Comparison of ENCODE assay signal across 8 mouse cellular contexts in genomic region chr6:119330506-119330905, GRCm38 (mm10). TPM values are rescaled to one million over a fixed set of nuclear protein-coding genes. Genes with fewer than 3 reads are reported as not detected.
DNase-seq lines count a peak whose midpoint lies in the region; ATAC-seq and TF ChIP-seq lines count a peak whose summit lies in the region.

Gene Lrtm2 (minus strand): TSS chr6:119330766.

- H3K9me3 ChIP-seq in lung, postnatal 0 days (ENCODE audit: low read length): no peaks in the 10 kb centered on the region
- H3K9me3 ChIP-seq in embryonic facial prominence, embryonic 11.5 days (replicated peaks; ENCODE audit: control insufficient read depth, low read length): no peaks in the 10 kb centered on the region
- H3K9me3 ChIP-seq in intestine, postnatal 0 days (ENCODE audit: control insufficient read depth): no peaks in the 10 kb centered on the region
- no peaks in the 10 kb centered on the region for H3K9me3 ChIP-seq in liver, embryonic 13.5 days (replicated peaks)

- no peaks in the 10 kb centered on the region for H3K36me3 ChIP-seq in lung, postnatal 0 days (ENCODE audit: insufficient read depth, low read length)
- no peaks in the 10 kb centered on the region for H3K36me3 ChIP-seq in embryonic facial prominence, embryonic 11.5 days (replicated peaks; ENCODE audit: control insufficient read depth, insufficient read depth, low read depth, low read length)
- no peaks in the 10 kb centered on the region for H3K36me3 ChIP-seq in intestine, postnatal 0 days (ENCODE audit: control insufficient read depth, insufficient read depth)
- H3K36me3 ChIP-seq in liver, embryonic 13.5 days: no peaks in the 10 kb centered on the region

- no peak within 1 kb of the TSS for H3K27ac ChIP-seq in lung, postnatal 0 days (ENCODE audit: low read length)
- no peak within 1 kb of the TSS for H3K27ac ChIP-seq in embryonic facial prominence, embryonic 11.5 days (replicated peaks; ENCODE audit: low read depth, low read length)
- no peak within 1 kb of the TSS for H3K27ac ChIP-seq in intestine, postnatal 0 days (ENCODE audit: low read depth, low read length)
- H3K27ac ChIP-seq in liver, embryonic 13.5 days: no peak within 1 kb of the TSS

- peak within 1 kb of the TSS; percentile 16; the same call in 1 of the 2 replicates for H3K4me3 ChIP-seq in lung, postnatal 0 days (ENCODE audit: low read depth, low read length)
- H3K4me3 ChIP-seq in embryonic facial prominence, embryonic 11.5 days (ENCODE audit: low read depth, low read length): peak within 1 kb of the TSS; percentile 29
- peak within 1 kb of the TSS; percentile 9; the same call in 1 of the 2 replicates for H3K4me3 ChIP-seq in intestine, postnatal 0 days (ENCODE audit: low read depth, low read length)
- H3K4me3 ChIP-seq in liver, embryonic 13.5 days (replicated peaks): no peak within 1 kb of the TSS; the same call in 1 of the 2 replicates

- TF ChIP-seq EP300 in lung, postnatal 0 days (IDR thresholded peaks at IDR 0.05): no peak

- peaks cover 26% of the 10 kb centered on the region for H3K27me3 ChIP-seq in lung, postnatal 0 days (replicated peaks; ENCODE audit: insufficient read depth, low read length)
- peaks cover 32% of the 10 kb centered on the region for H3K27me3 ChIP-seq in embryonic facial prominence, embryonic 11.5 days (ENCODE audit: control insufficient read depth, insufficient read depth, low read length)
- peaks cover 41% of the 10 kb centered on the region for H3K27me3 ChIP-seq in intestine, postnatal 0 days (replicated peaks; ENCODE audit: control insufficient read depth, insufficient read depth, low read length)
- H3K27me3 ChIP-seq in liver, embryonic 13.5 days: peaks cover 60% of the 10 kb centered on the region

- peak; percentile 29 for DNase-seq in lung, postnatal 0 days (ENCODE audit: low spot score)
- DNase-seq in lung, postnatal 4 days: no peak
- DNase-seq in embryonic facial prominence, embryonic 11.5 days (ENCODE audit: low spot score): peak; percentile 24
- no peak for DNase-seq in liver, embryonic 13.5 days
- peak; percentile 67 to 76 for DNase-seq in right cerebral cortex, postnatal 36 days (ENCODE audit: low spot score in 2 of 2)
- no peak for DNase-seq in urinary bladder, postnatal 36 days (ENCODE audit: low spot score in 2 of 2)
- DNase-seq in heart, postnatal 10 days: no peak

- intact Hi-C loops in heart, postnatal 10 days (cut with DNase I): no loop called here

- H3K4me2 ChIP-seq in lung, postnatal 0 days (replicated peaks; ENCODE audit: low read depth, low read length): peak within 1 kb of the TSS; percentile 38
- H3K4me2 ChIP-seq in embryonic facial prominence, embryonic 11.5 days (ENCODE audit: low read depth, low read length): peak within 1 kb of the TSS; percentile 53
- H3K4me2 ChIP-seq in intestine, postnatal 0 days (replicated peaks; ENCODE audit: low read depth): peak within 1 kb of the TSS; percentile 48
- H3K4me2 ChIP-seq in liver, embryonic 13.5 days: peak within 1 kb of the TSS; percentile 22

- TF ChIP-seq CTCF in lung, postnatal 0 days (IDR thresholded peaks at IDR 0.05): no peak
- TF ChIP-seq CTCF in intestine, postnatal 0 days (IDR thresholded peaks at IDR 0.05; ENCODE audit: low read depth): no peak

- peaks cover 4% of the 10 kb centered on the region; the same call in 1 of the 2 replicates for H3K4me1 ChIP-seq in lung, postnatal 0 days (ENCODE audit: insufficient read depth, low read depth, low read length)
- H3K4me1 ChIP-seq in embryonic facial prominence, embryonic 11.5 days (ENCODE audit: control insufficient read depth, insufficient read depth, low read length): no peaks in the 10 kb centered on the region; the same call in 1 of the 2 replicates
- H3K4me1 ChIP-seq in intestine, postnatal 0 days (replicated peaks; ENCODE audit: control insufficient read depth, insufficient read depth, low read length): no peaks in the 10 kb centered on the region
- H3K4me1 ChIP-seq in liver, embryonic 13.5 days (replicated peaks): no peaks in the 10 kb centered on the region

- ATAC-seq in lung, postnatal 0 days: no peak
- ATAC-seq in embryonic facial prominence, embryonic 11.5 days (replicated peaks; ENCODE audit: insufficient number of reproducible peaks, low FRiP score, low TSS enrichment, low read depth): no peak
- ATAC-seq in intestine, postnatal 0 days: no peak
- ATAC-seq in liver, embryonic 13.5 days (ENCODE audit: low read depth): no peak

- H3K9ac ChIP-seq in lung, postnatal 0 days (replicated peaks; ENCODE audit: low read depth): no peak within 1 kb of the TSS
- H3K9ac ChIP-seq in embryonic facial prominence, embryonic 11.5 days (replicated peaks; ENCODE audit: low read length): no peak within 1 kb of the TSS
- H3K9ac ChIP-seq in intestine, postnatal 0 days (ENCODE audit: low read depth, low read length): no peak within 1 kb of the TSS
- H3K9ac ChIP-seq in liver, embryonic 13.5 days: no peak within 1 kb of the TSS

- 2% methylated on average over 29 of the region's 31 CpGs for WGBS in lung, postnatal 0 days
- under 1% methylated on average over 31 of the region's 31 CpGs for WGBS in embryonic facial prominence, embryonic 11.5 days
- whole genome bisulfite sequencing in intestine, postnatal 0 days: under 1% methylated on average over 26 of the region's 31 CpGs
- WGBS in liver, embryonic 13.5 days (ENCODE audit: insufficient replicate concordance): 1% methylated on average over 31 of the region's 31 CpGs

RNA-seq across cellular contexts. Expression of gene Lrtm2, which starts in this region (rescaled TPM):
- polyA plus RNA-seq in lung, postnatal 0 days (2015; fragmentation: Nextera tagmentation; extraction: Ambion mirVana): 0.20 and 0.29 TPM in 2 replicates
- 0.10 TPM in 1 of 2 replicates, not detected in the other for polyA plus RNA-seq in embryonic facial prominence, embryonic 11.5 days (2014; fragmentation: Nextera tagmentation; extraction: Ambion mirVana)
- 0.04 TPM in 2 replicates for polyA plus RNA-seq in intestine, postnatal 0 days (2015; fragmentation: Nextera tagmentation; extraction: Ambion mirVana)
- polyA plus RNA-seq in liver, embryonic 13.5 days (2015; fragmentation: Nextera tagmentation; extraction: Ambion mirVana): 0.03 TPM in 1 of 2 replicates, not detected in the other
- total RNA-seq in heart, postnatal 10 days (2021): not detected

Comparison
In these comparisons a context has a peak if more than half of its experiments do, and no peak if none do; other contexts are left out.
1. Peak in DNase-seq, H3K4me3 ChIP-seq and H3K4me2 ChIP-seq in lung, postnatal 0 days; RNA of the gene not detected or under 1 TPM.
2. Peak in DNase-seq, H3K4me3 ChIP-seq and H3K4me2 ChIP-seq in embryonic facial prominence, embryonic 11.5 days; RNA of the gene not detected or under 1 TPM.
3. DNase-seq: peak in right cerebral cortex, postnatal 36 days (2 of 2); none in lung, postnatal 4 days (0 of 2), liver, embryonic 13.5 days (single experiment), urinary bladder, postnatal 36 days (0 of 2) and heart, postnatal 10 days (0 of 2).
4. Peak in every context shown above with its lines, with median percentiles within 50 percentile points of each other: H3K4me2 ChIP-seq.